Mouse (Mus musculus) intestine, embryonic 16.5 days (tissue): ENCODE results near the gene Tmem240. TPM values are rescaled to one million over a fixed set of nuclear protein-coding genes. Genes with fewer than 3 reads are reported as not detected.
"Not testable (repeated sequence)": the region's sequence is repeated elsewhere in the genome, so short reads cannot be mapped to it uniquely, and the experiment has no call there.

Experiments used
- ATAC-seq: fragments of 200-750 bp; cut with Nextera tagmentation; 2 replicates; pipeline ENCODE4 v1.8.0; 2017; ENCODE audit warnings: moderate TSS enrichment, moderate library complexity
- H3K27ac ChIP-seq: fragments of 300-500 bp; sonication (generic); 2 replicates; pipeline ENCODE4 v1.5.1; 2014; ENCODE audit warnings: mild to moderate bottlenecking, low read length
- H3K27me3 ChIP-seq: fragments of 300-500 bp; sonication (generic); replicated peaks from 2 replicates; pipeline ENCODE4 v1.6.1; 2014; ENCODE audit warnings: low read length, control low read depth, mixed read lengths; ENCODE audit not compliant: control insufficient read depth, insufficient read depth
- H3K36me3 ChIP-seq: fragments of 300-500 bp; sonication (generic); 2 replicates; pipeline ENCODE4 v1.6.1; 2014; ENCODE audit warnings: low read length, control low read depth; ENCODE audit not compliant: control insufficient read depth, insufficient read depth
- H3K4me1 ChIP-seq: fragments of 300-500 bp; sonication (generic); 2 replicates; pipeline ENCODE4 v1.6.1; 2014; ENCODE audit warnings: low read length, control low read depth, mixed read lengths; ENCODE audit not compliant: control insufficient read depth, insufficient read depth
- H3K4me2 ChIP-seq: fragments of 300-500 bp; sonication (generic); 2 replicates; pipeline ENCODE4 v1.6.1; 2014; ENCODE audit warnings: low read depth, low read length, control low read depth
- H3K4me3 ChIP-seq: fragments of 300-500 bp; sonication (generic); 2 replicates; pipeline ENCODE4 v1.5.1; 2014; ENCODE audit warnings: mild to moderate bottlenecking, low read length
- H3K9ac ChIP-seq: fragments of 300-500 bp; sonication (generic); 2 replicates; pipeline ENCODE4 v1.6.1; 2014; ENCODE audit warnings: low read depth, low read length
- H3K9me3 ChIP-seq: fragments of 300-500 bp; sonication (generic); 2 replicates; pipeline ENCODE4 v1.6.1; 2016; ENCODE audit warnings: low read length, control low read depth; ENCODE audit not compliant: control insufficient read depth
- WGBS: fragments of 180-500 bp; shearing (Covaris S2); extraction: QIAGEN DNeasy Blood & Tissue Kit; methylation state at CpG from one replicate; pipeline ENCODE4 v1.1.7; 2014; 5-methylcytosine and 5-hydroxymethylcytosine counted together
- polyA plus RNA-seq: library from polyadenylated mRNA; unstranded; fragments of >200 nt; fragmentation: Nextera tagmentation; extraction: Ambion mirVana; gene quantifications from 2 replicates; pipeline ENCODE4 v1.2.1, GENCODE M21; 2015

Gene Tmem240
- polyA plus RNA-seq, 1 experiment from 2014 or later = 0.23 TPM

- Histone ChIP-seq H3K9me3 (no peaks in the 10 kb centered on the region), H3K36me3 (0 out of 2 replicates have a peak, but pooled peaks cover 3% of the 10 kb centered on the region), H3K27me3 (no peaks in the 10 kb centered on the region), H3K9ac (no peak overlapping the region), H3K4me2 (no peak overlapping the region), H3K27ac (no peak overlapping the region), H3K4me1 (peaks cover 17% of the 10 kb centered on the region), H3K4me3 (no peak overlapping the region)
- no peak for ATAC-seq
- 86% methylated on average over 10 of the region's 10 CpGs for WGBS
Observed at GRCm38 (mm10) chr4:155733267-155733666, 1.3 kb upstream of the Tmem240 start.

GRCm38 (mm10) chr4:155734951-155735702 lies 527 bp downstream of the Tmem240 start:
- 0 out of 2 replicates have a peak, but pooled peaks cover 3% of the 10 kb centered on the region for H3K36me3 ChIP-seq
- peak overlapping the region; percentile 75 for H3K4me3 ChIP-seq
- H3K4me1 ChIP-seq = peaks cover 17% of the 10 kb centered on the region
- H3K27ac ChIP-seq = peak overlapping the region; percentile 77
- peak overlapping the region; percentile 80 for H3K9ac ChIP-seq
- peak; percentile 76 for ATAC-seq
- peak overlapping the region; percentile 90 for H3K4me2 ChIP-seq
- 1% methylated on average over 48 of the region's 79 CpGs for whole genome bisulfite sequencing
- no peaks in the 10 kb centered on the region for H3K27me3 ChIP-seq
- H3K9me3 ChIP-seq = no peaks in the 10 kb centered on the region

- WGBS = 67% methylated on average over 5 of the region's 5 CpGs
- H3K27me3 ChIP-seq = no peaks in the 10 kb centered on the region
- H3K4me1 ChIP-seq = peaks cover 17% of the 10 kb centered on the region
- no peak overlapping the region for H3K27ac ChIP-seq
- no peak for ATAC-seq
- peak overlapping the region; percentile 90 for H3K4me2 ChIP-seq
- H3K9ac ChIP-seq = peak overlapping the region; percentile 80
- H3K36me3 ChIP-seq = 0 out of 2 replicates have a peak, but pooled peaks cover 3% of the 10 kb centered on the region
- H3K4me3 ChIP-seq = peak overlapping the region; percentile 75
- H3K9me3 ChIP-seq = no peaks in the 10 kb centered on the region
Observed at GRCm38 (mm10) chr4:155735788-155736187, 1.2 kb downstream of the Tmem240 start.

GRCm38 (mm10) chr4:155736421-155736820 lies 1.8 kb downstream of the Tmem240 start:
- H3K4me2 ChIP-seq = no peak overlapping the region
- H3K27ac ChIP-seq = no peak overlapping the region
- H3K4me3 ChIP-seq = no peak overlapping the region
- no peaks in the 10 kb centered on the region for H3K27me3 ChIP-seq
- 0 out of 2 replicates have a peak, but pooled peaks cover 3% of the 10 kb centered on the region for H3K36me3 ChIP-seq
- H3K9me3 ChIP-seq = no peaks in the 10 kb centered on the region
- no peak overlapping the region for H3K9ac ChIP-seq
- ATAC-seq = no peak
- H3K4me1 ChIP-seq = peaks cover 17% of the 10 kb centered on the region
- 83% methylated on average over 5 of the region's 5 CpGs for WGBS

- no peaks in the 10 kb centered on the region for H3K9me3 ChIP-seq
- no peaks in the 10 kb centered on the region for H3K27me3 ChIP-seq
- H3K4me2 ChIP-seq = no peak overlapping the region
- H3K27ac ChIP-seq = no peak overlapping the region
- peaks cover 2% of the 10 kb centered on the region; the same call in 1 of the 2 replicates for H3K36me3 ChIP-seq
- peaks cover 17% of the 10 kb centered on the region for H3K4me1 ChIP-seq
- 50% methylated on average over 8 of the region's 8 CpGs for WGBS
- H3K9ac ChIP-seq = no peak overlapping the region
- H3K4me3 ChIP-seq = no peak overlapping the region
- no peak for ATAC-seq
Observed at GRCm38 (mm10) chr4:155738262-155738661, 3.7 kb downstream of the Tmem240 start.

- WGBS = 83% methylated on average over 6 of the region's 6 CpGs
Observed at GRCm38 (mm10) chr4:155739152-155739551, 4.6 kb downstream of the Tmem240 start.

GRCm38 (mm10) chr4:155739741-155740636 lies 5.4 kb downstream of the Tmem240 start:
- H3K4me2 ChIP-seq = no peak overlapping the region
- no peak overlapping the region for H3K27ac ChIP-seq
- H3K36me3 ChIP-seq = peaks cover 8% of the 10 kb centered on the region
- no peaks in the 10 kb centered on the region for H3K27me3 ChIP-seq
- peaks cover 9% of the 10 kb centered on the region for H3K4me1 ChIP-seq
- no peak overlapping the region for H3K4me3 ChIP-seq
- H3K9me3 ChIP-seq = no peaks in the 10 kb centered on the region
- 81% methylated on average over 37 of the region's 37 CpGs for WGBS
- peak; percentile 24; the same call in 1 of the 2 replicates for ATAC-seq
- no peak overlapping the region for H3K9ac ChIP-seq

More at GRCm38 (mm10) chr4:155739152-155739551, 4.6 kb downstream of the Tmem240 start:
- H3K9ac ChIP-seq = no peak overlapping the region
- H3K27me3 ChIP-seq = no peaks in the 10 kb centered on the region
- no peaks in the 10 kb centered on the region for H3K9me3 ChIP-seq
- no peak overlapping the region for H3K4me3 ChIP-seq
- peaks cover 5% of the 10 kb centered on the region; the same call in 1 of the 2 replicates for H3K36me3 ChIP-seq
- H3K4me2 ChIP-seq = no peak overlapping the region
- H3K27ac ChIP-seq = no peak overlapping the region
- H3K4me1 ChIP-seq = peaks cover 11% of the 10 kb centered on the region
- ATAC-seq = no peak

GRCm38 (mm10) chr4:155740681-155741080 lies 6.1 kb downstream of the Tmem240 start:
- 90% methylated on average over 10 of the region's 10 CpGs for WGBS
- H3K27me3 ChIP-seq, H3K27ac ChIP-seq, H3K9ac ChIP-seq, H3K4me3 ChIP-seq, ATAC-seq, H3K36me3 ChIP-seq, H3K9me3 ChIP-seq, H3K4me1 ChIP-seq, H3K4me2 ChIP-seq: not testable (repeated sequence)

- peaks cover 14% of the 10 kb centered on the region for H3K36me3 ChIP-seq
- H3K27ac ChIP-seq = no peak overlapping the region
- H3K4me1 ChIP-seq = no peaks in the 10 kb centered on the region
- no peak overlapping the region for H3K9ac ChIP-seq
- no peak overlapping the region for H3K4me3 ChIP-seq
- no peak for ATAC-seq
- H3K9me3 ChIP-seq = no peaks in the 10 kb centered on the region
- WGBS = 94% methylated on average over 5 of the region's 5 CpGs
- no peaks in the 10 kb centered on the region for H3K27me3 ChIP-seq
- H3K4me2 ChIP-seq = no peak overlapping the region
Observed at GRCm38 (mm10) chr4:155742684-155743083, 8.1 kb downstream of the Tmem240 start.
